Mouse (Mus musculus): Measurements from ENCODE around the gene Col4a4. TPM values are rescaled to one million over a fixed set of nuclear protein-coding genes. Genes with fewer than 3 reads are reported as not detected.
A peak's percentile ranks its signal among the peaks of the same experiment; 100 is the strongest.

Col4a4 gene
- total RNA-seq, 2 experiments from 2014 or later, result 1.0 to 1.3 TPM

GRCm38 (mm10) chr1:82476256-82476655 is 110.4 kb downstream of the Col4a4 start:
- peak; percentile 62 for DNase-seq (ENCODE audit: low spot score)

GRCm38 (mm10) chr1:82475821-82476220 is 110.8 kb downstream of the Col4a4 start:
- DNase-seq (ENCODE audit: low spot score), result no peak

- no peak for DNase-seq (ENCODE audit: low spot score)
Measured at GRCm38 (mm10) chr1:82475254-82475653, 111.4 kb downstream of the Col4a4 start.

- peak; percentile 38 for DNase-seq (ENCODE audit: low spot score)
Measured at GRCm38 (mm10) chr1:82474461-82474961, 112.1 kb downstream of the Col4a4 start.

GRCm38 (mm10) chr1:82473467-82473866 is 113.2 kb downstream of the Col4a4 start:
- DNase-seq (ENCODE audit: low spot score), result no peak

- no peak for DNase-seq (ENCODE audit: low spot score)
Measured at GRCm38 (mm10) chr1:82470516-82471225, 116.0 kb downstream of the Col4a4 start.

- no peak for DNase-seq (ENCODE audit: low spot score)
Measured at GRCm38 (mm10) chr1:82468872-82469271, 117.8 kb downstream of the Col4a4 start.

- no peak for DNase-seq (ENCODE audit: low spot score)
Measured at GRCm38 (mm10) chr1:82465321-82465853, 121.3 kb downstream of the Col4a4 start.

- peak; percentile 70 for DNase-seq (ENCODE audit: low spot score)
Measured at GRCm38 (mm10) chr1:82461041-82461440, 125.6 kb downstream of the Col4a4 start.

- DNase-seq (ENCODE audit: low spot score), result no peak
Measured at GRCm38 (mm10) chr1:82459926-82460325, 126.7 kb downstream of the Col4a4 start.

GRCm38 (mm10) chr1:82459350-82459749 is 127.3 kb downstream of the Col4a4 start:
- DNase-seq (ENCODE audit: low spot score), result no peak

- DNase-seq (ENCODE audit: low spot score), result no peak
Measured at GRCm38 (mm10) chr1:82454031-82454430, 132.6 kb downstream of the Col4a4 start.

- DNase-seq (ENCODE audit: low spot score), result no peak
Measured at GRCm38 (mm10) chr1:82451927-82452651, 134.6 kb downstream of the Col4a4 start.

GRCm38 (mm10) chr1:82449851-82450250 is 136.8 kb downstream of the Col4a4 start:
- DNase-seq (ENCODE audit: low spot score), result no peak

GRCm38 (mm10) chr1:82446049-82446448 is 140.6 kb downstream of the Col4a4 start:
- DNase-seq (ENCODE audit: low spot score), result peak; percentile 28

GRCm38 (mm10) chr1:82443517-82443916 is 143.1 kb downstream of the Col4a4 start:
- DNase-seq (ENCODE audit: low spot score), result no peak

GRCm38 (mm10) chr1:82440123-82440522 is 146.5 kb downstream of the Col4a4 start:
- peak; percentile 15 for DNase-seq (ENCODE audit: low spot score)

- DNase-seq (ENCODE audit: low spot score), result no peak
Measured at GRCm38 (mm10) chr1:82437273-82437672, 149.4 kb downstream of the Col4a4 start.

- DNase-seq (ENCODE audit: low spot score), result no peak
Measured at GRCm38 (mm10) chr1:82433649-82434005, 153.0 kb downstream of the Col4a4 start.

- peak; percentile 71 for DNase-seq (ENCODE audit: low spot score)
Measured at GRCm38 (mm10) chr1:82432919-82433648, 153.6 kb downstream of the Col4a4 start.

GRCm38 (mm10) chr1:82429061-82429460 is 157.6 kb downstream of the Col4a4 start:
- no peak for DNase-seq (ENCODE audit: low spot score)

- no peak for DNase-seq (ENCODE audit: low spot score)
Measured at GRCm38 (mm10) chr1:82427729-82428128, 158.9 kb downstream of the Col4a4 start.

All from gastrocnemius, adult 18-20 months (tissue).